Mouse (Mus musculus) Muller cell, postnatal 12 days (primary cell): ENCODE measurements around the gene Hmcn1.

Experiments
- DNase-seq: peaks from one replicate; pipeline ENCODE4 v3.0.0-alpha.2; 2015; ENCODE audit errors: inconsistent ontology term

The Hmcn1 gene

GRCm38 (mm10) chr1:150537410-150538128, 455.7 kb downstream of the Hmcn1 start:
- no peak for DNase-seq

DNA sequence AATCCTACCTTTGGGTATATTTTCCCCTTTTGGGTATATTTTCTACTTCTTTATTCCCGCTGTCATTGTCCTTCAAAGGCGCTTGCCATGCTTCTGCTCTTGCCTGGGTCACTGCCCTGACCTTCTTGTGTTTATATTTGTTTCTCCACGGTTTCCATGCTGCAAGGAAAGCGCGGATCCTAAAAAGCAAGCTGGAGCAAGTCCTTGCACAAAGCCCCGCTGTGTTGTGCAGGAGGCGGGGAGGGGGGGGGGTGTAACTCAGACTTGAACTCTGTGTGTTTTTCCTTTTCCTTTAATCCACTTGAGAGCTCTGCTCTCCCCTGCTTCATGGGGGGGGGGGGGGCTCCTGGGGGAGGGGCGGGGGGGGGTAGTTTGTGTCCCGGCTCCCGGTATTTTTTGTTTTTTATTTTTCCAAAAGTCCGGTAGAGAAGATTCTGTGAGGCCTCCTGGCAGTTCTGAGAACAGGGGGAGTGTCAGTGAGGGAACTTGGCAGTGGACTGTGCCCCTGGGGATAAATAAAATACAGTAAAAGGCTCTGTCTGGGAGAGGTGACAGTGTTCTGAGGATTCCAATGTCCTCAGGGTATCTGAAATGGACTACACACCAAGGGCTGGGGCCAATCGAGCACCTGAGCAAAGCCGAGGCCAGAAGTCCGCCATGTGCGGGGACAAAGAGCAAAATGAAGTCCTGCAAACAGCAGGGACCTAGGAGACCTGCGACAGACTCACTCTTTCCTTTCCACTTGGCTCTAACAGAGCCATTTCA, 457.3 kb downstream of the Hmcn1 start:
- no peak for DNase-seq

DNA sequence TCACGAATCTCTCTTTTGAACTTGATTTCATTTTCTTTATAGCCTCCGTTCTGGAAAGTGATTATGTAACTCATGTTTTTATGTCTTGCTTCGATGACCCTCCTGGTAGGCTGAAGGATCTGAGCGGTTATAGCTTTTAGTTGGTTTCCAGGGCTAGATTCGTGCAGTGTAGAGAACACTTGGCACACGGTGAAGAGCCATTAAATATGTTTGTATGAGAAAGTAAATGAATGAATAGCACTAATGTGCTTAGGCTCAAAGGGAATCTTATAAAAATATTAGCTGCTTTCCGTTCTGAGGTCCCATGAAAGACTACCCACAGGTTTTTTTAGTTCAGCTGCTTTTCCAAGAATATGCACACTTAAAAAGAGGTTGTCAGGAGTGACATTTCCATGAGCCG, 458.6 kb downstream of the Hmcn1 start:
- no peak for DNase-seq

GRCm38 (mm10) chr1:150513041-150513440, 480.2 kb downstream of the Hmcn1 start:
- no peak for DNase-seq
